Mouse (Mus musculus): ENCODE results near the gene Dmd. TPM values are rescaled to one million over a fixed set of nuclear protein-coding genes. Genes with fewer than 3 reads are reported as not detected.

Dmd gene
- polyA plus RNA-seq, 1 experiment from 2014 or later, result 14.6 TPM

GRCm38 (mm10) chrX:83220563-83220962 lies 271.9 kb downstream of the Dmd start:
- no peaks in the 10 kb centered on the region for H3K9me3 ChIP-seq (ENCODE audit: control insufficient read depth)
- no peak overlapping the region for H3K4me3 ChIP-seq (ENCODE audit: low read depth, low read length)
- no peaks in the 10 kb centered on the region for H3K27me3 ChIP-seq (replicated peaks; ENCODE audit: control insufficient read depth, insufficient read depth, low read length)
- no peak overlapping the region for H3K9ac ChIP-seq (ENCODE audit: low read depth, low read length)
- H3K36me3 ChIP-seq (ENCODE audit: control insufficient read depth, insufficient read depth), result no peaks in the 10 kb centered on the region
- no peak overlapping the region for H3K27ac ChIP-seq (ENCODE audit: low read depth, low read length)
- H3K4me2 ChIP-seq (replicated peaks; ENCODE audit: low read depth), result no peak overlapping the region
- TF ChIP-seq CTCF (IDR thresholded peaks at IDR 0.05; ENCODE audit: low read depth), result no peak
- H3K4me1 ChIP-seq (replicated peaks; ENCODE audit: control insufficient read depth, insufficient read depth, low read length), result no peaks in the 10 kb centered on the region
- 64% methylated on average over 2 of the region's 2 CpGs for WGBS
- no peak for ATAC-seq

- Histone ChIP-seq H3K4me3 (ENCODE audit: low read depth, low read length) (no peak overlapping the region), H3K4me1 (replicated peaks; ENCODE audit: control insufficient read depth, insufficient read depth, low read length) (no peaks in the 10 kb centered on the region), H3K27ac (ENCODE audit: low read depth, low read length) (no peak overlapping the region), H3K36me3 (ENCODE audit: control insufficient read depth, insufficient read depth) (no peaks in the 10 kb centered on the region), H3K9ac (ENCODE audit: low read depth, low read length) (no peak overlapping the region), H3K27me3 (replicated peaks; ENCODE audit: control insufficient read depth, insufficient read depth, low read length) (no peaks in the 10 kb centered on the region), H3K9me3 (ENCODE audit: control insufficient read depth) (no peaks in the 10 kb centered on the region), H3K4me2 (replicated peaks; ENCODE audit: low read depth) (no peak overlapping the region)
- ATAC-seq, result no peak
- TF ChIP-seq CTCF (IDR thresholded peaks at IDR 0.05; ENCODE audit: low read depth), result no peak
- 31% methylated on average over 1 of the region's 1 CpGs for WGBS
Observed at GRCm38 (mm10) chrX:83221050-83221449, 272.4 kb downstream of the Dmd start.

GRCm38 (mm10) chrX:83487598-83487997 lies 538.9 kb downstream of the Dmd start, which contains the start of gene Tsga8:
Gene Tsga8 (minus strand): TSS chrX:83487924.
- TF ChIP-seq CTCF (IDR thresholded peaks at IDR 0.05; ENCODE audit: low read depth), result no peak
- no peak for ATAC-seq
- 92% methylated on average over 15 of the region's 15 CpGs for WGBS
- Histone ChIP-seq H3K4me3 (ENCODE audit: low read depth, low read length) (no peak within 1 kb of the TSS), H3K27me3 (replicated peaks; ENCODE audit: control insufficient read depth, insufficient read depth, low read length) (no peaks in the 10 kb centered on the region), H3K27ac (ENCODE audit: low read depth, low read length) (no peak within 1 kb of the TSS), H3K4me1 (replicated peaks; ENCODE audit: control insufficient read depth, insufficient read depth, low read length) (no peaks in the 10 kb centered on the region), H3K9me3 (ENCODE audit: control insufficient read depth) (no peaks in the 10 kb centered on the region), H3K9ac (ENCODE audit: low read depth, low read length) (no peak within 1 kb of the TSS), H3K36me3 (ENCODE audit: control insufficient read depth, insufficient read depth) (no peaks in the 10 kb centered on the region), H3K4me2 (replicated peaks; ENCODE audit: low read depth) (no peak within 1 kb of the TSS)

GRCm38 (mm10) chrX:83674998-83675397 lies 726.3 kb downstream of the Dmd start:
- H3K27ac ChIP-seq (ENCODE audit: low read depth, low read length), result no peak overlapping the region
- H3K9ac ChIP-seq (ENCODE audit: low read depth, low read length), result no peak overlapping the region
- H3K9me3 ChIP-seq (ENCODE audit: control insufficient read depth), result no peaks in the 10 kb centered on the region
- no peak overlapping the region for H3K4me2 ChIP-seq (replicated peaks; ENCODE audit: low read depth)
- no peak overlapping the region for H3K4me3 ChIP-seq (ENCODE audit: low read depth, low read length)
- no peaks in the 10 kb centered on the region for H3K27me3 ChIP-seq (replicated peaks; ENCODE audit: control insufficient read depth, insufficient read depth, low read length)
- WGBS, result 40% methylated on average over 1 of the region's 1 CpGs
- H3K36me3 ChIP-seq (ENCODE audit: control insufficient read depth, insufficient read depth), result no peaks in the 10 kb centered on the region
- ATAC-seq, result no peak
- TF ChIP-seq CTCF (IDR thresholded peaks at IDR 0.05; ENCODE audit: low read depth), result no peak
- no peaks in the 10 kb centered on the region for H3K4me1 ChIP-seq (replicated peaks; ENCODE audit: control insufficient read depth, insufficient read depth, low read length)

GRCm38 (mm10) chrX:83686547-83686946 lies 737.9 kb downstream of the Dmd start:
- Histone ChIP-seq H3K27me3 (replicated peaks; ENCODE audit: control insufficient read depth, insufficient read depth, low read length) (no peaks in the 10 kb centered on the region), H3K27ac (ENCODE audit: low read depth, low read length) (no peak overlapping the region), H3K9ac (ENCODE audit: low read depth, low read length) (no peak overlapping the region), H3K36me3 (ENCODE audit: control insufficient read depth, insufficient read depth) (no peaks in the 10 kb centered on the region), H3K4me3 (ENCODE audit: low read depth, low read length) (no peak overlapping the region), H3K4me2 (replicated peaks; ENCODE audit: low read depth) (no peak overlapping the region), H3K4me1 (replicated peaks; ENCODE audit: control insufficient read depth, insufficient read depth, low read length) (no peaks in the 10 kb centered on the region), H3K9me3 (ENCODE audit: control insufficient read depth) (no peaks in the 10 kb centered on the region)
- no peak for TF ChIP-seq CTCF (IDR thresholded peaks at IDR 0.05; ENCODE audit: low read depth)
- no peak for ATAC-seq

GRCm38 (mm10) chrX:83740533-83740932 lies 791.9 kb downstream of the Dmd start:
- WGBS, result 0% methylated on average over 1 of the region's 1 CpGs
- H3K27ac ChIP-seq (ENCODE audit: low read depth, low read length), result no peak overlapping the region
- H3K4me3 ChIP-seq (ENCODE audit: low read depth, low read length), result no peak overlapping the region
- ATAC-seq, result no peak
- H3K9ac ChIP-seq (ENCODE audit: low read depth, low read length), result no peak overlapping the region
- no peaks in the 10 kb centered on the region for H3K36me3 ChIP-seq (ENCODE audit: control insufficient read depth, insufficient read depth)
- no peak overlapping the region for H3K4me2 ChIP-seq (replicated peaks; ENCODE audit: low read depth)
- TF ChIP-seq CTCF (IDR thresholded peaks at IDR 0.05; ENCODE audit: low read depth), result peak; percentile 47
- no peaks in the 10 kb centered on the region for H3K4me1 ChIP-seq (replicated peaks; ENCODE audit: control insufficient read depth, insufficient read depth, low read length)
- H3K9me3 ChIP-seq (ENCODE audit: control insufficient read depth), result no peaks in the 10 kb centered on the region
- H3K27me3 ChIP-seq (replicated peaks; ENCODE audit: control insufficient read depth, insufficient read depth, low read length), result no peaks in the 10 kb centered on the region
